Mouse (Mus musculus) ES-Bruce4 (cell line): ENCODE measurements around the gene Eif2b4.

Experiments used
- EP300 ChIP-seq: IDR thresholded peaks from 2 replicates; pipeline ENCODE4 v1.6.1; 2011; ENCODE audit warnings: low read depth, low read length; ENCODE audit not compliant: insufficient read depth
- POLR2A ChIP-seq: IDR thresholded peaks from one replicate; pipeline ENCODE4 v1.8.1; 2011; ENCODE audit warnings: low read length; ENCODE audit not compliant: insufficient read depth

DNA sequence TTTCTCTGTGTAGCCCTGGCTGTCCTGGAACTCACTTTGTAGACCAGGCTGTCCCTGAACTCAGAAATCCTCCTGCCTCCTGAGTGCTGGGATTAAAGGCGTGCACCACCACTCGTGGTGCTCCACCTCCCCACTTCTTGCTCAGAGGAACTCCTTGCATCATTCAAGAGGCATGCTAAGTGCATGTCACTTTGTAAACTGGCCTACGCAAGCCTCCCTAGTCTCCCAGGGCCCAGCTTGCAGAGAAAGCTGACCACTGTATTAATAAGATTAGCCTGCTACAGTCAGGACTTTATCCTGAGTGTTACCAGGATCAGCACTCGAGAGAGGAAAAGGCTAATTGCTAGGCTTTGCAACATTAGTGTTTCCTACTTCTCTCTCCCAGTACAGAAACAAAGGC lies 24.6 kb downstream of the Eif2b4 start:
- TF ChIP-seq POLR2A: no peak
- TF ChIP-seq EP300: no peak
